Mouse (Mus musculus) brain, embryonic 18.5 days (tissue): ENCODE data around the gene Cd40.

Experiments used
- DNase-seq: peaks from one replicate; pipeline ENCODE4 v3.0.0-alpha.2; 2012; ENCODE audit warnings: low read depth, low spot score

Cd40 gene

GRCm38 (mm10) chr2:165056377-165057085 lies 1.1 kb downstream of the Cd40 start:
- DNase-seq = no peak

DNA sequence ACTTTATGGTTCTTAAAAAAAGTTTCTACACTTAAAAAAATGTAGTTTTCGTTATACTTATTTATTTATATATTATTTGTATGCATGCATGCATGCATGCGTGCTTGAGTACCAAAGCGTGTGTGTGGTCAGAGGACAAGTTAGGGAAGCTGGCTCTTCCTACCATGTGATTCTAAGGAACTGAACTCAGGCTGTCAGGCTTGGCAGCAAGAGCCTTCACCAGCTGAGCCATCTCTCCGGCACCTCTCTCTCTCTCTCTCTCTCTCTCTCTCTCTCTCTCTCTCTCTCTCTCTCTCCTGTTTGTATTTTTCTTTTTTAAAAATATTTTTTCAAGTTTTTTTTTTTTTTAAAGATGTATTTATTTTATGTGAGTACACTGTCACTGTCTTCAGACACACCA lies 4.5 kb downstream of the Cd40 start:
- DNase-seq = no peak

DNA sequence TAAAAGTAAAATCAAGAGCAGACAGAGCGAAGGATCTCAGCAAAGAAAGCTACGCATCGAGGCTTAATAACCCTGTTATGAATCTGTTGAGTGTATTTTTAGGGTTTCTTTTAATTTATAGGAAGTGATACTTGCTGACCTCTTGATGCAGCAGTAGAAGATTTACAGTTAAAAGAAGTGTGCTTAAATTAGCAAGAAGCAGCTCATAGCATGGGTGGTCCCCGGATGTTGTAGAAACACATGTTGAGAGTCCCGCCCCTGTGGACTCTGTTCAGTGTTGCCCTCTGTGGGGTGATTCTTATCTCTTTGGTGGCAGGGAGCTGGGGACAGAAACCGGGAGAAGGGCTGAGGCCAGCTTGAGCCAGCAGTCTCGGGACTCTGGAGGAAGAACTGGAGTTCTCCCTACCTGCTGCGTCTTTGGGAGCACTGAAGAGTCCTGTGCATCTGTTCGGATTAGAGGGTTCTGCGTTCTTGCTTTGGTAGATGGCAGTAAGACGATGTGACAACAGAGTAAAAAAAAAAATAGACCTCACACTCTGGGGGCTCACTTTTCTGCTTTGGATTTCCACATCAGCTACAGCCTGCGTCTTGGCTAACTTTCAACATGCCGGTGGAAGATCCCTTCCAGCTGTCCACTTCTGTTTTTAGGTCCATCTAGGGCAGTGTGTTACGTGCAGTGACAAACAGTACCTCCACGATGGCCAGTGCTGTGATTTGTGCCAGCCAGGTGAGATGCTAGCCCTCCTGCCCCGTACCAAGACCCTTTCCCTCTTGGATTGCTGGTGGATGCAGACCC lies 6.4 kb downstream of the Cd40 start:
- DNase-seq = no peak

DNA sequence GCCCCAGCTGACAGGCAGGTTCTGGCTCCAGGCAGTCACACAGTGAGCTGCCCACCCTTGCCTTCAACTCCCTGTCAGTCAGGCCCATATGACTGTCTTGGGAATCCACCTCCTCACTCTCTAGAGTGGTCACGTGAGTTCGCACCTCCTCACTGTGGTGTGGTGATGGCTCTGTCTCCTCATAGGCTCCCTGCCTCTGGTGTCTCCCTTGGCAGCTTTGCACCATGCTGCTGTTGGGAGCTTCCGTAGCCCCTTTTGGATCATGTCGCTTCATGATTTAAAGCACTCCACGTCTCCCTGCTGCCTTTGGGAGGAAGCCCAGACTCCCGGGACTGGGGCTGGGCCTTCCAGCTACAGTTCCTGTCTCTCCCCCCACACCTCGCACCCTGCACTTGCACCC lies 9.1 kb downstream of the Cd40 start:
- DNase-seq = no peak

DNA sequence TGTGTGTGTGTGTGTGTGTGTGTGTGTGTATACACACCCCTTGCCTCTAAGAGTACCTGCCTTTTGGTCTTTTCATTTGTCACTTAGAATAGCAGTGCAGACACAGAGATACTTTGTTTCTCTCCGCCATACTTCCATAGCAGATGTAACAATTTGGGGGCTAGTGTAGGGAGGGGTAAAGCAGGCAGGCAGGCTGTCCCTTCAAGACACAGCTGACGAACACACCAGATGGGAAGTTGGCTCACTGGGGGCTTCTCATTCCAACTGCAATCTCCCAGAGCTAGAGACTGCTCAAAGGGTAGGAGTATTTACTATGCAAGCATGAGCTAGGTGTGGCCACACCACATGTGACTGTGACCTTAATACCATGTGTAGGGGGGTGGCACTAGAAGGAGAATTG lies 13.4 kb downstream of the Cd40 start:
- no peak for DNase-seq

GRCm38 (mm10) chr2:165070096-165070816 lies 14.8 kb downstream of the Cd40 start:
- no peak for DNase-seq

DNA sequence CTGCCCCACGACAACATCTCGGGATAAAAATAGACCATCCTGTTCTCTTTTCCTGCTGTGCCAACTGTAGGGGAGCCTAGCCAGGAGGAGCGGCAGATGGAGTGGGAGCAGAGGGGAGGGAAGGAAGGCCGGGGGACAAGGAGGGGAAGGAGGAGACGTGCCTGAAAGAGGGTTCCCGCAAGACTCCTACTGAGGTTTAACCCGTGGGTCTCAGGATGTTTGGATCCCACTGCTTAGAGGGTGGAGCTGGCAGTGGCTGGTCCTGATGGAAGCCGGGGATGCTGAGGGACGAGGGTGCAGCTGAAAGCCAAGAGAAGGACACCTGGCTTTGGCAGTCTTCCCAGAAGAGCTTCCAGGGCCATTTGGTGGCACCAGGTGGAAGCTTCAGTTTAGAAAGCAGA lies 18.0 kb downstream of the Cd40 start:
- DNase-seq = no peak

GRCm38 (mm10) chr2:165074081-165074884 lies 18.9 kb downstream of the Cd40 start:
- DNase-seq = no peak

DNA sequence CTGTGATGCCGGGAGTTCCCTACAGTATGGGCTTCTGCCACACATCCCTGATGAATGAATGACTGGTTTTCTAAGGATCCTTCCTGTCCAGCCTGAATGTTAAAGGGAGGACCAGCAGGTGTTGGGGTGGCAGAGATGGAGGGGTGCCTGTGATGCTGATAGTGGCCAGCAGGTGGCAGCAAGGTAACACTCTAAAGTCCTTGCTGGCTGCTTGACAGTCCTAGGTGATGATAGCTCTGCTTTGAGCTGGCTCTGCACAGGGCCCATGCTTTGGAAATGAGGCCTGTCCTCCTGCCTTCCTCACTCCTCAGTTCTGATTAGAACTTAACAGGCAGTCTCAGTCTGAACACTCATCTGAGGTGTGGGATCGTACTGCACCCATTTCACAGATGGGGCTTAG lies 19.5 kb downstream of the Cd40 start:
- DNase-seq = no peak

- no peak for DNase-seq
Observed at GRCm38 (mm10) chr2:165077055-165077454, 21.6 kb downstream of the Cd40 start.

DNA sequence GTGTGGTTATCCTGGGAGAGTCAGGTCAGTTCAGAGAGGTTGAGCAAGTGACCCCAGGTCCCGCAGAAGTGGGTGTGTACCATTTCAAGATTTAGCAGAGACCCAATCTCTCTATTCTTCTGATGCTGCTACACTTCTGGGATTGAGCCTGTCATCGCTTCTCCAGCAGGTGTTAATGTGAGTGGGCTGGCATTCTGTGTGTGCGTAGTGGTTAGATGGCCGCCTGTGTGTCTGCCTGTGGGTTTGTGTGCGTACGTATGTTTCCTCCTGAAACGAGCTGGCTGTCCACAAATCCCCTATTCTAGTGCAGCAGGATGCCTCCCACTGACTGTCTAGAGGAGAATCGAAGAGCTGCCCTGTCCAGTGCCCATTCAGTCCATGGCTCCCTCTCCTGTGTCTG lies 22.6 kb downstream of the Cd40 start:
- DNase-seq = no peak

DNA sequence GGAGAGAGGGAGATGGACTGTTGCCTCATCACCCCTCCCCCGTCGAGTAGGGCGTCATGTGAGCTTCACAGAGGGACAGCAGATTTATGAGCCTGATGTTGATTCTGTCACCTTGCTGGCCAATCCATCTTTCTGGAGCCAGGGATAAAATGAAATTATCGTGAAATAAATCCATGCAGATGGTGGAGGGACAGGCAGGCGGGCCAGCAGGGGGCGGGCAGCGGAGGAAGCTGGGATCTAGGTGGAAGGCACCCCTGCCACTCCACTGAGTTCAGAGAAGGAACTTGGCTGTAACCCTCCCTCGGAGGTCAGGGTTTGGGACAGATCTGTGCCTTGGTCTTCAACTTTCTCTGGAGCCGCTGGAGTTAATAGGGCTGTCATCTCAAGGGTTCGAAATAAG lies 23.2 kb downstream of the Cd40 start:
- DNase-seq = no peak

GRCm38 (mm10) chr2:165080657-165081056 lies 25.2 kb downstream of the Cd40 start:
- DNase-seq = no peak

GRCm38 (mm10) chr2:165081257-165081656 lies 25.8 kb downstream of the Cd40 start:
- DNase-seq = no peak

GRCm38 (mm10) chr2:165086634-165087033 lies 31.2 kb downstream of the Cd40 start:
- DNase-seq = no peak

GRCm38 (mm10) chr2:165089470-165089869 lies 34.0 kb downstream of the Cd40 start:
- DNase-seq = no peak

- DNase-seq = no peak
Observed at GRCm38 (mm10) chr2:165090650-165091049, 35.2 kb downstream of the Cd40 start, which contains the start of gene 1700025C18Rik. TSS of gene 1700025C18Rik (minus strand) at chr2:165090750.

DNA sequence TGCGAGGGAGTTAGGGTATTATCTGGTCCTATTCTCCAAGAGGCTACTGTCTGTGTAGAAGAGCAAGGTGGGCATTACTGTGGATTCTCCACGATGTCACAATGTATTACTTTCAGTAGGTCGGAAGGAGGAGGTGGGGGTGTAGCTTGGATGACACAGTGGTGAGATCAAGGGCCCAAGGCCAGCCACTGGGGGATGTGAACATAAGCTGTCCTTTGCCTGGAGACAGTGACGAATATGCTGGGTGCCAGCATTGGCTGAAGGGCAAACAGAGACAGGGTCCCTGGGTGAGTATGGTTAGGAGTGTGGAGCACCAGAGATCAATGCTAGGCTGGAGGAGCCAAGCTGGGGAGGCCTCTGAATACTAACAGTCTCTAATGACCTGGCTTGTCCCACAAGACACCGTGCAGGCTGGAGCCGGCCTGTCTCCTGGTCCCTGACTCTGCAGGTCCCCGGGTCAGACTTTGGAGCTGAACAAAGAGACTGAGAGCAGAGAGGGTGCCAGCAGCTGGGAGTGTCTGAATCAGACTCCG lies 36.1 kb downstream of the Cd40 start:
- DNase-seq = no peak

- no peak for DNase-seq
Observed at GRCm38 (mm10) chr2:165092393-165092792, 37.0 kb downstream of the Cd40 start.

GRCm38 (mm10) chr2:165096367-165096766 lies 40.9 kb downstream of the Cd40 start:
- no peak for DNase-seq

DNA sequence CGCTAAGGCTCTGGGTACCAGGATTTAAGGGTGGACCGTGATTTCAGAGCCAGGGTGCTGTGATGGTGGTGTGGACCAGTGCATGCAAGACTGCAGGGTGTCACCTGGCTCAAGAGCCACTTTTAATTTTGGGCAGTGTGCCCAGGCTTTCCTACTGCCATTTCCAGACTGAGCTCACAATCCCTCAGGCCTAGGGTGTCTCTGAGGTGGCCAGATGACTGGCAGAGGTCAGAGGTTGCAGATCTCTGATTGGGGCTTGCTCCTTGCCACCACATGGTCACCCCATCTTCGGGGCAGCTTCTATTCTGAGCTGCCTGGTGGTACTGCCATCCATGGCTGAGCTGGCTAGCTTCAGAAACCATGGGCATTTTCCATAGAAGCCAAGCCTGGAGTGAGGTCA lies 43.4 kb downstream of the Cd40 start:
- no peak for DNase-seq
